Mouse (Mus musculus) adrenal gland, postnatal 10 days (tissue): ENCODE measurements at regions not wholly inside any gene's neighbourhood (a gene's known extent, or its start where the extent isn't known, plus 50 kb on each side); places are given as distances from the start of the nearest gene placed in this dataset.

ENCODE experiments used
- DNase-seq: peaks from one replicate; pipeline ENCODE4 v3.0.0; 2021; ENCODE audit warnings: mixed read lengths

DNA sequence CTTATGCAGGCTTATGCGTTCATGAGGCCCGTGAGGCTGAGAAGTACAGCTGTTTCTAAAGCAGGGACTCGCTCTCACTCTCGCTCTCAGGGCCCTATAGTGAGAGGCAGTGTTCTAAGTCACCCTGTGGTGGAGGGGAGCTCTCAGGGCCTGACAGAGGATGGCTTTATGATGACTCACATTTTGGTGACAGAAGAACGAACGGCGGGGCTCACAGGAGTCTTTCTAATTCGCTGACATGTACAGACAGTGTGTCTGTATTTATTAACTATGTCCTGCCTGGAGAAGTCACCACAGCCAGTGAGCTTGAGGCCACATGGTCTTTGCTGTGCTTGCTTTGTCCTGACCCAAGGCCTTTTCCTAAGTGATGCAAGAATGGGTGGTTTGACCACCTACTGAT, 118.6 kb upstream of the Pkdcc start:
- DNase-seq: peak; percentile 27

DNA sequence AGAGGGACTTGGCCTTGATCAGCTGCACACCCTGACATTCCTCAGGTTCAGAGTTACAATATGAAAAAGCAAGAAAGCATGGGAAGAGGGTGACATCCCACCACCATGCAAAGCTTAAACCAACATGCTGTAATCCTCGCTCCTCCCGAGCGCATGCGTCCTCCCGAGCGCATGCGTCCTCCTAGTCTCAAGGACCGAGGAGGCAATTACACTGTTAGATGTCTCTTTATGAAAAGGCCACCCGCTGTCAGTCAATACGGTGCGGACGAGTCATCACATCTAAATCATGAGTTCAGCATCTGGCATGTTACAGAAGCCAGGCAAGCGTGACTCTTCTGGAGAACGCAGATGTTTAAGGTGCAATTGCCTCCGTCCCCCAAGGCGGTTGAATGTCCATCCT, 117.1 kb upstream of the Pkdcc start:
- DNase-seq: no peak

DNA sequence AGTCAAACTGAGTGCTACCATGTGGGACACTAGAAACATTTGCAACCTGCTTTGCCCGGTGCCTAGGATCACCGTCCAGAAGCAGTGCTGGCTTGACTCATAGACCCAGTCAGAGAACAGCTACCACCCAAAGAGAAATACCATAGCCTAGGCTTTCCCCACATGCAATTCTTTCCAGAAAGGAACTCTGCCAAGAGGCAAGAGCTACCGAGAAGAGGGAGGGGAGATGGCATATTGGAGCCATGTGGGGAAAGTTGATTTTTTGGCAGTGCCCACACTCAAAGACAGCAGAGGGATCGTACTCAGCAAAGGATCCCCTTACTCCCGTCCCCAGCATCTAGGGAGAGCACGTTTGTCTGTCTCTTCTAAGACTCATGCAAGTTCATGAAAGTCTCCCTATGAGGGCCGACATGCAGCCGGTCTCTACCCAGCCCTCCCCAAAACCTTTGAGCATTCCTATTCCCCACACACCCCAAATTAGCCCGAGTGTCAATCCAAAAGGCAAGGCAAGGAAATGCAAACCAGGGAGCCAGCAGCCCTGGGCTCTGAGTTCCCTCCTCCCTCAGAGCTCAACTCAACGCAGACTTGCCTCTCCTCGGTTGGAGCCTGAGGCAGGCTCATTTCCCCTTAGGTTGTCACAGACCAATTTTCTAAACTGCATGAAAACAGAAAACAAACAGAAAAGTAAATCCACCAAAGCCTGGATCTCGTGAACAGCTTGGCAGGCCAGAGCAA, 116.2 kb upstream of the Pkdcc start:
- no peak for DNase-seq

DNA sequence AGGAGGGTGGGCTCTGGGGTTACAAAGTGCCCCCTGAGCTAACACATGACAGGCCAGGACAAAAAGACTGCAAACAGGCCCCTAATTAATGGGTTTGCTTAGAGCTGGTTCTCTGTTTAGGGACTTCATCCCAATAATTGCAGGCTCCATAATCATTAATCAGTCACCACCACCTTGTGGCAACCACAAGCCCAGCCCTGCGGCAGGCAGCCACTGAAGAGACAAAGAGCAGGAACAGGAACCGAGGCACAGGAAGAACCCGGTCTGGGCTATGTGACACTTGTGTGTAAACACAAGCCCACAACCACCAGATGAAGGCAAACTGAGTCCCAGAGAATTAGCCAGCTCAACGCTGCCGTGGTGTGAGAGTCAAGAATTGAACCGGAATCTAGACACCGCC, 114.1 kb upstream of the Pkdcc start:
- no peak for DNase-seq

DNA sequence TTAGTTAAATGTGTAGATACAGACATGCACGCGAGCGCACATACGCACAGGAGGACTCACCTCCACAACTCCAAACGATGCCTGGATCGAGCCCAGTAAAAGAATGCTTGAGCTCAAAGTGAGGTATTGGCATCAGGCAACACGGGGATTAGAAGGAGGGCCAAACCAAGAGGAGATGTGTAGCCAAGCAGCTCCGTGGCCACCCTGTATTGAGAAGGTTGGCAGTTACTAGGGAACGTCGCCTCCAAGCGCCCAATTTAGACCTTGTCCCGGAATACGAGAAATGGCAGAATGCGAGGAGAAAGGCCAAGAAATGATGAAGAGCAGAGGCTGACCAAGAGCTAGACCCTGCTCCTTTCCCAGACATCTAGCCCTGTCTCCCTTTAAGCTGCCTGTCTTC, 113.3 kb upstream of the Pkdcc start:
- no peak for DNase-seq

DNA sequence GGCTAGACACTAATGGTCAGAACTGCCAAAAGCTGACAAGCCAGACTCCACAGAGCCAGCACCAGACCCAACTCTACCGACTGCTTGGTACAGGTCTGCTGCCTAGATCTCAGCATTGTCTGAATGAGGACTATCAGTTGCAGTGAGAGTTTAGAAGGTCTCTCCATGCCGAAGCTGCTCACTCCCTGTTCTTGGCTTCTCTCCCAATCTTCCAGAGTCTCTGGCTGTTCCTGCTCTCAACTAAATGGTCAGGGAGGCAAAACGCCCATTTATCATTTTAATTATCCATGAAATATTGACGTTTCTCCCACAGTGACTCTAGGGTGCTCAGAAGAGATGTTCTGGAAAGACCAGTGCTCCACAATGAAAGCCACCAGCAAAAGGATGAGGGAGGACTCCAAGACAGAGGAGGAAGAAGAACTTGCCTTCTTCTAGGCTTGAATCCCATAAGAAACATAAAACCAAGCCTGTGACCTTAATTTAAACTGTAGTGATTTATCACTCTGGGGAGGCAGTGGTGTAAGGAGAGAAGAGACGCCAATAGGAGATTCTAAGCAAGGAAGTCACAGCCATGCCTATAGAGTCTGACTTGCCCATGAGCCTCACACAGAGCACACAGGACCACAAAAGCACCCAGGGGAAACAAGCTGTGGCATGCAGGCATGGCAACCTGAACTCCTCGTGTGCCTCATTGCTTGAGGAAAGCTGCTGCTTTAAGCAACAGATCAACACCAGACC, 112.2 kb upstream of the Pkdcc start:
- DNase-seq: no peak

DNA sequence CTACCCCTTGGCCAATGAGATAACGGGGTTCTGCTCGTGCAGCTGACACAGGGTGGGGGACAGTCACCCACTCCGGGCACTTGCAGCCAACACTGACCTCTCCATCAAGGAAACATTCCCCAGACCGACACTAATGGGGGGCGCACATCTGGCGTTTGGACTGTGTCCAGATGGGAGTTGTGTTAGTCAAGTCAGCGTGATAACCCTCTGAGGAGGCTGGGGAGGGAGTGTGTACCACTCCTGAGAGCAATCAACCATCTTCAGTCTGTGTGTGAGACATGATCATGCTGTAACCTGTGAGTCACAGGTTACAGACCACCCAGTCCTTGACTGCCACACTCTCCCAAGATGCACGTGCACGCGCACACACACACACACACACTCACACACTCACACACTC, 106.9 kb upstream of the Pkdcc start:
- peak; percentile 18 for DNase-seq

DNA sequence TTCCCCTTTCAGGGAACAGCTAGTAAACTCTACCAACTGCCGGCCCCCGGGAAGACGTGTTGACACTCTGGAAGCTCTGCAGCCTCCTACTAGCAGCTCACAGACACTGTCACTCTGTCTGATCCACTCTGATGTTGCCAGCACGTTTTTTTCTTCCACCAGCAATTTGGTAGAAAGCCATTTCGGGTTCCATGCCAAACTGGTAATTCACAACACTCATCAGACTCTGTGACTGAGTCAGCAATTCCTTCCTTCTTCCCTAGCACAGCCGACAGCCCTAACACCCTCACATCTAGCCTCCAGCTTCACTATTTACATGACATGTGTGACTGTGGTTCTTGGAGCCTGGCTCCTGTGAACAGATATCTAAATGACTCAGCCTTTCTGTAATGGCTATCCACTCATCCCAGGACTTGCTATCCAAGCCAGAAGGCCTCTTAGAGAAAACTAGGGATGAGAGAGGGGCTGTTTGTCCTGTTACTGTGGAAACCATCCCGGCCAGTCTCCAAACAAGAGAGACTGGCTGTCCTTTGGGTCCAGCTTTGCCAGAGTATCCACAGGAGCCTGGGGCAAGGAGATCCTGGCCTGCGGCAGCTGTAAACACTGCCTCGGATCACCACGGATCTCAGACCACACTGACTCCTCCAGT, 105.2 kb upstream of the Pkdcc start:
- peak; percentile 52 for DNase-seq

DNA sequence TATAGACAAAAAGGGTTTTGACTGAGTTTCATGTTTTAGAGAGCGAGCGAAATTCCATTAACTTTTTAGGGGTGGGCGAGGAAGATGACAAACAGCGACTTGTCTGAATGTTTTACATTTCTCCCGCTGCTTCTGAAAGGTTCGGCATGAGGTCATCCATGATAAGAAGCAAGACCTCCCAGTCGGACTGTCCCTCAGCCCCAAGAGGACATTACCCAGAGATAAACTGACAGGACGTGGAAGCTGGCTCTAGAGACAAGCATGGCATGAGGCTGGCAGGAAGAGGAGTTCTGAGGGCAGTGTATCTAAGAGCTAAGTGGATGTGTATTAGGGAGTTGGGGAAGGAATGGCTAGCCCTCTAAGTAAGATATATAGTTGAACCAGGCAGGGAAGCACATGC, 104.5 kb upstream of the Pkdcc start:
- DNase-seq: no peak

DNA sequence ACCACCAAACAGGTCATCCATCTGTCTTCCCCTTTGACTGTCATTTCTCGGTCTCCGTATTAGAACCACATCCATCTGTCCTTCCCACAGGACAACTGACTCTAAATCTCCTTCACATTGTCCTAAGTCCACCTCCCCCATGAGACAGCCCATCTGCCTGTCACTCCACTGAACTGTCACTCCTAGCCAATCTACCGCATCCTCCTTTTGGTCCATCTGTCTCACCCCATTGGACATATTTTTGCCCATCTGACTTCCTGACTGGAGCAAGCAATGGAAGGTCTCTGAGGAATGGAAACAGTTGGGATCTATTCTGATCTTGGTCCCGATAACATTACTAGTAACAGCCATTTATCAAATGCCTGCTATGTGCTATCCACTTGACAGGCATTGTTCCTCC, 99.9 kb upstream of the Pkdcc start:
- no peak for DNase-seq

DNA sequence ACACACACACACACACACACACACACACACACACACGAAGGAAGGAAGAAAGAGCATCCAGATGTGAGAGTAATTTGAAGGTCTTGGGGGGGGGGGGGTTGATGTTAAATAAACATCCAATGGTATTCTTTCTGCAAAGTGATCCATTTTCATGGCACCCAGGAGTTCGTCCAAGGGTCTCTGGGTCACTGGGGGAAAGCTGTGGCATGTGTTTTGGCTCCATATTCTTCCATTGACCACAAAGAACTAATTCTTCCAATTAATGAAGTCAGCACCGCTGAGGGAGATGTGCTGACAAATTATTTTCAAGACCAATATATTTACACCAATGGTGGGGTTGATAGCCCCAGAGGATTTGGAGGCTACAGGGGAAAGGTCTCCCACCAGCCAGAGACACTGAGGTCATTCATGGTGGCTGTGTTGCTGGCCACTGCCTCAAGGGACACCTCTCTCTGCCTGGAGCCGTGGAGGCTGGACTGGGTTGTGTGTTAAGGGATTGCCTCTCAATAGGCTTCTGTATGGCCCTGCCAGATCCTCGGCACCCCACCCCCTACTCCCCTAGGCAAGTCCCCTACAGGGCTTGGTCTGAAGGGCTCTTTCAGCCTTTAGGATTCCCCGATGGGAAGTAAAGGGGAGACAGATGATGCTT, 99.1 kb upstream of the Pkdcc start:
- peak; percentile 15 for DNase-seq

DNA sequence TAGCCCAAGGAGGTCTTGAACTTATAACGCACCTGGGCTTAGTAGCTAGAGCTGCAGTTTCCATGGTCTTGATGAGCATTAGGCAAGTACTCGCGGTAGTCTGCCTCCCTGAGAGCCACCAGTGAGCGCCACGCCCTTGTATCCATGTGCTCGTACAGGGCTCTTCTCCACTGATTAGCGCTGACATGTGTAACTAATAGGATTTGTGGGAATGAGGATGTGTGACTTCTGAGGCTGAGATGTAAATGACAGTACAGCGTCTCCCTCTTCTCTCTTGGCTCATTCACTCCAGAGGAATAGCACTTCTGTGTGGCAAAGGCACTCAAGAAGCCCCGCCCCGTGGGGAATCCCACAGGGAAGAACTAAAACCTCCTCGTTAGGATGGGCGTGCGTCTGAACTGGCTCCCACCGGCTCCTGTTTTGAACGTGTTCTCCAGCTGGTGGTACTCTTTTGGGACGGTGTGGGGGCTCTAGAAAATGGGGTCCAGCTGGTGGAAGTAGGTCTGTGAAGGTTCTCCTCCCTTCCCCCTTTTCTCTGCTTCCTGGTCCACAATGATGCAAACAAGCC, 94.3 kb upstream of the Pkdcc start:
- DNase-seq: no peak

DNA sequence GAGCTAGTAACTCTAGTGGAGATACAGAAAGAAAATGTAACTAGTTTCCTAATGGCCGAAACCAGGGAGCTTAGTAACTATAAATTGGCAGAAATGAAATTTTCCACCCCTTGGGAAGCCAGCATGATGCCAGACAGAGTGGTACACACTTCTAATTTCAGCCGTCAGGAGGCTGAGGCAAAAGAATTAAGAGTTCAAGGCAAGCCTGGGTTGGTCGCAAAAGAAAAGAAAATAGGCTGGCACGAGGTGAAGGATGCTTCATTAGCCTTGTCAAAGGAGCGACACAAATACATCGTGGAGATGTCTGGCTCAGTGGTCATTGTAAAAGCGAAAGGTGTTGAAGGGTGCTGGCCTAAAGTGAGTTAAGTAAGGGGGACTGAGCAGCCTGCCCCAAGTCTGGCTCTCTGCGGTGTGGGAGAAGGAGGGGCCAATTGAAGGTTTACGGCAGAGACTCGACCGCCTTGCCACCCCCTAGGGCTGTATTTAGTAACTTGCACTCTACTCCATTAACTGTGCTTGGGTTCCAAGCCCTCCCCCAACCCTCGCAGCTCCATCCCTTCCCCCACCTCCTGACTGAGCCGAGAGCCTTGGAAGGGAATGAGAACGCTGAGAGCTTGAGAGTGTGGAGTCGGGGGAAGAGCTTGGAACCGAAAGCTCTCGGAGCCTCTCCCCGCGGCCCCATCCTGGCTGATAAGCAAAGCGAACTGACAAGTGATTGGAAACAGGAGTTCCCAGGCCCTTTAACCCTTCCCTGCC, 92.4 kb upstream of the Pkdcc start:
- DNase-seq: peak; percentile 67

DNA sequence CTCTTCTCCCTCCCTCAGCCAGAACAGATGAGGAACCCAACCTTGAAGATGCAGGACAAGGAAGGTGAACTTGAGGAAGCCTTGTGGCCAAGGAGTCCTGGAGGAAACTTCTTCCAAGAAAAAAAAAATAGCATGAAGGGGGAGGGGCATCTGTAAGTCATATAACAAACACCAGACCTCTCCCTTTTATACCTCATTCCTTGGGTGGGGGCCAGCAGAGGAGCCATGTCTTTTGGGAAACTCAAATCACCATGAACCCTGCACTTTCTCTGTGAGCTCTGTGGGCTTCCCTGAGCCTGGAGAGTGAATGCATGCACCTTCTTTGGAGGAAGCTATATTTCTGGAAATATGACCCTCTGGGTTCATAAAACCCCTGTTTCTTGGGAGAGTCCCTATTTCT, 90.0 kb upstream of the Pkdcc start:
- no peak for DNase-seq

DNA sequence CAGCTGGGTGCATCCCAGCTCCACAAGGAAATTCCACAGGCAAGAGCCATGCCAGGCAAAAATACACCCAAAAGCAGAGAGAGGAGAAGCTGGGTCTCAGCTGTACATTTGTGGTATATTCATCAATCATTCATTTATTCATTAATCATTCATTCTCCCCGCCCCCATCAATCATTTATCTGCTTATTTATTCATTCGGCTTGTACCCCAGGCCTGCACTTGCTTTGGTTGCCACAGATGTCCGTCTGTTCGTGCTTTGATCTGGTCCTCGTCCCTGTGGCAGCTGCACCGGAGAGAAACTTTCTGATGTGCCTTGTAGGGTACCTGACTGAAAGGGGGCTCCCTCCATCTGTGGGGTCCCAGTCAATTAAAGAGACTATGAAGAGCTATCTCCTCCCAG, 87.2 kb upstream of the Pkdcc start:
- no peak for DNase-seq

DNA sequence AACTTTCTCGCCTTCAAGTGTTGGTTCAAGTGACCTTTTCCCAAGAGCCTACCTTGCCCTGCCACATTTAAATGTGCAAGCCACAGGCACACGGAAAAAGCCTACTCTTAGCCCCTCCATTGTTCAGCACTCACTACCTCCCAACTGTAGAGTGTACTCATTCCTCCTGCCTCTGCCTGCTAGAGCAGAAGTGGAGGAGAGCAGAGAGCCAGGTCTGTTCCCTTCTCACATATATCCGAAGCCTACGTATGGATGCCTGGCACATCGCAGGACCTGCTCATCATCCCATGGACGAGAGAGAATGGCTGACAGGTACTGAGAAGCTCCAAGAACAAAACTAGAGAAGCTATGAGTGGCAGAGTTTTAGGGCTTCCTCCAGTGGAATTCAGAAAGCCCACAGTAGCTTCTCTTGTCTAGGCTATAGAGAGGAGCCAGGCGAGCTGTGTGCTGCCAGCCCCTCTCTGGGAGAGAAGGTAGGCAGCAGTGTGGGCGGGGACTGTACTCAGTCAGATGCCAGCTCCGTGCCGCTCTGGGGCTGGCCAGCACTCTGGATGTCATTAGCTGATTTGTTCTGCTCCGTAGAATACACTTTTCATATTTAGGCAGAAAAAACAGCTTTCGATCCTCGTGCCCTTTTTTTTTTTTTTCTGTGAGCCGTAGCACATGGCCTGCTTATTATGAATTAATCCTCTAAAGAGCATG, 86.1 kb upstream of the Pkdcc start:
- DNase-seq: peak; percentile 36

DNA sequence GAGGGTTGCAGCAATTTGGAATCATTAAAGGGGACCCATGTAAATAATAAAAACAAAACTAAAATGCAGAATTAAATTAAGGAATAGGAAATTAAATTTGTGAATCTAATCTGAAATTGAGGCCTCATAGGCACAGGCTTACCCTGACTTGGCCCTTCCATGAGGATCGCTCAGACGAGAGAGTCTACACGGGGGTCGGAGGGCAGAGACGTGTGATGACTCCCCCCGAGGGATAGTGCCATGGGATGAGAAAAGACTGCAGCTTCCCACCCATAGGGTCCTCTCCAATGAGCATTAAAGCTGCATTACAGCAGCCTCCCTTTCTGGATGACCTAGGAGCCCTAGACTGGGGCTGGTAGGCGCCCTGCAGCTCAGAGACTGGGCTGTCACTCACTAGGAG, 85.4 kb upstream of the Pkdcc start:
- no peak for DNase-seq

DNA sequence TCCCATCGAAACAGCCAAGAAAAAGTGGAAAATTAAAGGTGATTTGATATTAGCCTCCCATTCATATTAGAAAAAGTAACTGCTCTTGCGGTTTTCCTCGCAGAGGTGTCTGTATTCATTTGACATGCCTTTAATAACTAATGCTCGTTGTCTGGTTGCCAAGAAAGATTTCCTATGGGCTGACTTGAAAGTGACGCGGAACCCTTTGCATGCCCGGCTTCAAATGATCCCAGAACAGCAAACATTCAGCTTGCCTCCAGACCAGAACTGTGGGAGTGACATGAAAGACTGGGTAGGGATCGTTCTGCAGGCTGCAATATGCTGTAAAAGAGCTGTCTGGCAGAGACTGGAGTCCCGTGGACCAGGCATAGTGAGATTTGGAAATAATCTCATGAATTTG, 81.9 kb upstream of the Pkdcc start:
- DNase-seq: no peak

DNA sequence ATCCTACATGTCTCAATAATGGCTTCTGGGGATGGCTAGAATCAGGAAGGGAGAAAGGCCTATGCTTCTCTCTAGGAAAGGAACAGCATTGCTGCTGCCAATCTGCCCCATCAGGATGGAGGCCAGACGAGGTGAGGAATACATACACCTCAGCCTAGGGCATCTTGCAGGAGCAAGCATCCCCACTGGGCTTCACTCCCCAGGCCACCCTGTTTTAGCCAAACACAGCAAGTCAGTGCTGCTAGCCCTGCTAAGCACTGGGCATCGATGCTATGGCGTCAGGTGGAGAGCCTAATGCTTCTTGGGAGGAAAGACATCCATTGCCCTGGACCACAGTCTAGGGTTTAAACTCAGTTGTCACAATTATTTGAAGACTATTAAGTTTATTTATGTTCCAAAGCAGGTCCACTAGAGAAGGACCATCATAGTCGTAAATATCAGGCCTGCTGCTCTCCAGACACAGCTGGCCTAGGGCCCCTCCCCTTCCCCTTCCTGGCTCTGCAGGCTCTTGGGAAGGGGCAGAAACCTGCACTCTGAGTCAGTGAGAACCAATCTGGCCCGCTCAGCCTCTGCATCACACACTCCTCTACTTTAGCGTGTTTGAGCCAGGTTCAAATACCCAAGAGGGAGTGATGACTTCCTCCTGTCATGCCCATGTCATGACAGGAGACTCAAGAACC, 79.5 kb upstream of the Pkdcc start:
- DNase-seq: no peak

DNA sequence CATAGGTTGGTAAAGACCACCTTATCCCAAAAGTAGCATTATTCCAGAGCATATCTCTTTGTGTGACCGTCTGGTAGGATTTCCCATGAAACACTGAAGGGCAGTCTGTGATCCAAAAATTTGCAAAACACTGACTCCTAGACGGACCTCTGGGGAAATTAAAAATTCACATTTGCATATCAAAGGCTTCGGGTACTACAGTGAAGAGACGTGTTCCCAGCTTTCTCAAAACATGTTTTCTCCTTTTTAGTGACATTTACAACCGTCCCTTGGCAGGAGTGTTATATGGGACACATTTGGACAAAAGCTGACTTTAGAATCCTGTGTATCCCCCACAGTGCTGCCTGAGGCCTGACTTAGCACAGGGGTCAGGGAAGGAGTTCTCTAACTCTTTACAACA, 78.8 kb upstream of the Pkdcc start:
- DNase-seq: no peak

DNA sequence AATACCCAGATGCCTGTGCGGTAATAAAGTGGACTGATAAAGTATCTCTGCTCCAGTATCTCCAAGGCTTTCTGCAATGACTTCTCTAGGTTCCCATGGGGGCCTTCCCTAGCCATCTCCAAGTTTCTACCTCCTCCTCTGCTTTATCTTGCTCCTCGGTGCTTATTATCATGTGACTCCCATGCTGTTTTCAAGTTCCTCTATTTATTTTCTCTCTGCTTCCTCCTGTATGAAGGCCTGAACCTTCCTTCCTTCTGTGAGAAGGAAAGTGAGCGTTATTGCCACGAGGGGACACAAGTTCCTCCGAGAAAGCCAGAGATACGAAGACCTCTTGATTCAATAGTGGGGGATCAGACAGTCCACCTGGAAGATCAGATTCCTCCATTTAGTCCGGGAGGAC, 77.4 kb upstream of the Pkdcc start:
- no peak for DNase-seq
